Mouse (Mus musculus) adrenal gland, postnatal 36 days (tissue): Measurements from ENCODE around the gene Ifng. TPM values are rescaled to one million over a fixed set of nuclear protein-coding genes. Genes with fewer than 3 reads are reported as not detected.
"Not testable (repeated sequence)": the region's sequence is repeated elsewhere in the genome, so short reads cannot be mapped to it uniquely, and the experiment has no call there.

Source experiments
- DNase-seq, 2 experiments: peaks; one replicate each; pipeline ENCODE4 v3.0.0; 2021; ENCODE audit warnings: mixed read lengths in 1 of 2
- long read RNA-seq, 2 experiments: library from polyadenylated mRNA; stranded (forward); transcript quantifications; one replicate each; pipeline ENCODE4 v2.0.0; 2021; ENCODE audit warnings: borderline sequencing depth in 2 of 2
- total RNA-seq, 2 experiments: library from RNA; stranded (reverse); gene quantifications; 2 replicates each; pipeline ENCODE4 v1.2.3; 2021

Gene Ifng
- not detected for total RNA-seq
- long read RNA-seq, experiment 1 = 0 reads
- long read RNA-seq, experiment 2 = 0 reads

GRCm38 (mm10) chr10:118440742-118441240, at the start of gene Ifng:
Ifng (plus strand) TSS chr10:118441046.
- no peak for DNase-seq

- DNase-seq = no peak
Observed at GRCm38 (mm10) chr10:118399917-118400316, 40.9 kb upstream of the Ifng start.

- DNase-seq = no peak
Observed at GRCm38 (mm10) chr10:118406463-118407221, 34.2 kb upstream of the Ifng start.

- DNase-seq = peak in 1 of 2 experiments; percentile 2
Observed at GRCm38 (mm10) chr10:118411377-118411776, 29.5 kb upstream of the Ifng start.

- DNase-seq = no peak
Observed at GRCm38 (mm10) chr10:118412774-118413173, 28.1 kb upstream of the Ifng start.

GRCm38 (mm10) chr10:118419000-118419425, 21.8 kb upstream of the Ifng start:
- no peak for DNase-seq

GRCm38 (mm10) chr10:118420896-118421295, 19.9 kb upstream of the Ifng start:
- DNase-seq = no peak

GRCm38 (mm10) chr10:118435501-118435900, 5.3 kb upstream of the Ifng start:
- DNase-seq = no peak

- peak in 1 of 2 experiments; percentile 15 for DNase-seq
Observed at GRCm38 (mm10) chr10:118441898-118442297, 1.1 kb downstream of the Ifng start.

- no peak for DNase-seq
Observed at GRCm38 (mm10) chr10:118442999-118443398, 2.2 kb downstream of the Ifng start.

- DNase-seq = no peak
Observed at GRCm38 (mm10) chr10:118445021-118445420, 4.2 kb downstream of the Ifng start.

- DNase-seq = no peak
Observed at GRCm38 (mm10) chr10:118445502-118445901, 4.7 kb downstream of the Ifng start.

- no peak for DNase-seq
Observed at GRCm38 (mm10) chr10:118445978-118446377, 5.1 kb downstream of the Ifng start.

- DNase-seq = no peak
Observed at GRCm38 (mm10) chr10:118451747-118452146, 10.9 kb downstream of the Ifng start.

GRCm38 (mm10) chr10:118458729-118459128, 17.9 kb downstream of the Ifng start:
- DNase-seq = no peak

- DNase-seq = no peak
Observed at GRCm38 (mm10) chr10:118461126-118461767, 20.4 kb downstream of the Ifng start.

GRCm38 (mm10) chr10:118466481-118466880, 25.6 kb downstream of the Ifng start:
- DNase-seq = peak; percentile 55 to 68

GRCm38 (mm10) chr10:118469047-118469446, 28.2 kb downstream of the Ifng start:
- no peak for DNase-seq

GRCm38 (mm10) chr10:118470296-118470957, 29.6 kb downstream of the Ifng start:
- no peak for DNase-seq

GRCm38 (mm10) chr10:118472846-118473245, 32.0 kb downstream of the Ifng start:
- not testable (repeated sequence) for DNase-seq

GRCm38 (mm10) chr10:118476696-118477095, 35.9 kb downstream of the Ifng start:
- no peak for DNase-seq

GRCm38 (mm10) chr10:118477297-118477696, 36.5 kb downstream of the Ifng start:
- DNase-seq = no peak

- no peak for DNase-seq
Observed at GRCm38 (mm10) chr10:118479244-118479643, 38.4 kb downstream of the Ifng start.
